In genomic region chr13:93984521-93984920, GRCm38 (mm10) we compare ENCODE assay signal across 23 mouse cellular contexts.
"Had no signal": no experiment of that assay in that cellular context is flagged by ENCODE, and none has a peak within 500 bp of the region (broad histone marks: within the 10 kb centered on the region; RNA-seq: fewer than 3 reads in every experiment).

No protein-coding gene starts in this region.

- H3K9me3 ChIP-seq: embryonic facial prominence, embryonic 10.5 days; embryonic facial prominence, embryonic 12.5 days; embryonic facial prominence, embryonic 13.5 days; embryonic facial prominence, embryonic 15.5 days; forebrain, embryonic 10.5 days; forebrain, embryonic 12.5 days; forebrain, embryonic 13.5 days; forebrain, embryonic 15.5 days had no signal

- DNase-seq: cerebellum, adult 9-10 months; cerebellum, adult 9-11 months; cerebellum, postnatal 10 days; cerebellum, postnatal 14 days; cerebellum, postnatal 25 days; cerebellum, postnatal 36 days; embryo, embryonic 11 days; forebrain, postnatal 0 days; gastrocnemius, adult 2 months; gastrocnemius, postnatal 10 days; gastrocnemius, postnatal 14 days; gastrocnemius, postnatal 25 days; gastrocnemius, postnatal 36 days; heart, adult 18-20 months had no signal

- H3K4me3 ChIP-seq: embryonic facial prominence, embryonic 10.5 days; embryonic facial prominence, embryonic 12.5 days; embryonic facial prominence, embryonic 13.5 days; embryonic facial prominence, embryonic 15.5 days; erythroblast, embryonic 14.5 days; forebrain, embryonic 10.5 days; forebrain, embryonic 12.5 days; forebrain, embryonic 13.5 days; forebrain, embryonic 15.5 days; gastrocnemius, adult 2 months had no signal

- H3K9ac ChIP-seq: embryonic facial prominence, embryonic 12.5 days; embryonic facial prominence, embryonic 13.5 days; embryonic facial prominence, embryonic 15.5 days; forebrain, embryonic 12.5 days; forebrain, embryonic 13.5 days; forebrain, embryonic 15.5 days; forebrain, postnatal 0 days had no signal

- H3K36me3 ChIP-seq: embryonic facial prominence, embryonic 10.5 days; embryonic facial prominence, embryonic 12.5 days; embryonic facial prominence, embryonic 13.5 days; embryonic facial prominence, embryonic 15.5 days; forebrain, embryonic 10.5 days; forebrain, embryonic 12.5 days; forebrain, embryonic 15.5 days had no signal

- H3K27ac ChIP-seq: embryonic facial prominence, embryonic 10.5 days; embryonic facial prominence, embryonic 12.5 days; embryonic facial prominence, embryonic 13.5 days; embryonic facial prominence, embryonic 15.5 days; forebrain, embryonic 10.5 days; forebrain, embryonic 12.5 days; forebrain, embryonic 13.5 days; forebrain, embryonic 15.5 days; gastrocnemius, adult 2 months had no signal

- H3K27me3 ChIP-seq: embryonic facial prominence, embryonic 12.5 days; embryonic facial prominence, embryonic 13.5 days; embryonic facial prominence, embryonic 15.5 days; forebrain, embryonic 12.5 days; forebrain, embryonic 13.5 days; forebrain, embryonic 15.5 days had no signal

- H3K4me1 ChIP-seq: embryonic facial prominence, embryonic 12.5 days; embryonic facial prominence, embryonic 15.5 days; forebrain, embryonic 13.5 days; forebrain, embryonic 15.5 days had no signal
